Mouse (Mus musculus): ENCODE results near the gene Olfml3. TPM values are rescaled to one million over a fixed set of nuclear protein-coding genes. Genes with fewer than 3 reads are reported as not detected.

The Olfml3 gene
- 5.1 and 5.3 TPM in 2 replicates for polyA plus RNA-seq (2015; fragmentation: Nextera tagmentation; extraction: Ambion mirVana)

GRCm38 (mm10) chr3:103737778-103738571, at the start of gene Olfml3:
Gene Olfml3, minus strand, starts transcription at chr3:103738001.
- Histone ChIP-seq H3K9ac (replicated peaks) (peak within 1 kb of the TSS; percentile 20; the same call in 1 of the 2 replicates), H3K4me1 (peaks cover 55% of the 10 kb centered on the region), H3K27me3 (no peaks in the 10 kb centered on the region), H3K9me3 (no peaks in the 10 kb centered on the region), H3K4me2 (replicated peaks) (peak within 1 kb of the TSS; percentile 39), H3K27ac (replicated peaks) (peak within 1 kb of the TSS; percentile 83), H3K36me3 (peaks cover 8% of the 10 kb centered on the region), H3K4me3 (peak within 1 kb of the TSS; percentile 14)
- WGBS = under 1% methylated on average over 18 of the region's 18 CpGs
- peak; percentile 62 for ATAC-seq (replicated peaks)

GRCm38 (mm10) chr3:103787225-103787624, 49.4 kb upstream of the Olfml3 start:
- Histone ChIP-seq H3K9ac (replicated peaks) (no peak overlapping the region), H3K4me1 (peaks cover 30% of the 10 kb centered on the region), H3K36me3 (no peaks in the 10 kb centered on the region), H3K27ac (replicated peaks) (no peak overlapping the region), H3K27me3 (no peaks in the 10 kb centered on the region), H3K4me2 (replicated peaks) (no peak overlapping the region), H3K4me3 (no peak overlapping the region), H3K9me3 (no peaks in the 10 kb centered on the region)
- 61% methylated on average over 7 of the region's 7 CpGs for WGBS
- no peak for ATAC-seq (replicated peaks)

GRCm38 (mm10) chr3:103782844-103783609, 45.2 kb upstream of the Olfml3 start:
- peaks cover 9% of the 10 kb centered on the region for H3K4me1 ChIP-seq
- WGBS = 90% methylated on average over 4 of the region's 4 CpGs

GRCm38 (mm10) chr3:103780777-103781176, 43.0 kb upstream of the Olfml3 start:
- H3K9ac ChIP-seq (replicated peaks) = no peak overlapping the region
- 82% methylated on average over 5 of the region's 5 CpGs for WGBS
- no peak overlapping the region for H3K4me3 ChIP-seq
- no peaks in the 10 kb centered on the region for H3K9me3 ChIP-seq
- no peak overlapping the region for H3K27ac ChIP-seq (replicated peaks)
- H3K27me3 ChIP-seq = no peaks in the 10 kb centered on the region
- H3K36me3 ChIP-seq = peaks cover 12% of the 10 kb centered on the region
- ATAC-seq (replicated peaks) = no peak
- H3K4me1 ChIP-seq = 0 out of 2 replicates have a peak, but pooled peaks cover 5% of the 10 kb centered on the region
- H3K4me2 ChIP-seq (replicated peaks) = no peak overlapping the region

More at GRCm38 (mm10) chr3:103782844-103783609, 45.2 kb upstream of the Olfml3 start:
- Histone ChIP-seq H3K36me3 (no peaks in the 10 kb centered on the region), H3K4me2 (replicated peaks) (no peak overlapping the region), H3K9me3 (no peaks in the 10 kb centered on the region), H3K9ac (replicated peaks) (no peak overlapping the region), H3K4me3 (no peak overlapping the region), H3K27ac (replicated peaks) (no peak overlapping the region), H3K27me3 (no peaks in the 10 kb centered on the region)
- ATAC-seq (replicated peaks) = no peak

GRCm38 (mm10) chr3:103780271-103780670, 42.5 kb upstream of the Olfml3 start:
- no peak for ATAC-seq (replicated peaks)
- 86% methylated on average over 3 of the region's 3 CpGs for WGBS
- H3K4me3 ChIP-seq = no peak overlapping the region
- 0 out of 2 replicates have a peak, but pooled peaks cover 5% of the 10 kb centered on the region for H3K4me1 ChIP-seq
- H3K27me3 ChIP-seq = no peaks in the 10 kb centered on the region
- no peak overlapping the region for H3K9ac ChIP-seq (replicated peaks)
- no peak overlapping the region for H3K4me2 ChIP-seq (replicated peaks)
- H3K9me3 ChIP-seq = no peaks in the 10 kb centered on the region
- peaks cover 12% of the 10 kb centered on the region for H3K36me3 ChIP-seq
- H3K27ac ChIP-seq (replicated peaks) = no peak overlapping the region

- no peak for ATAC-seq (replicated peaks)
- Histone ChIP-seq H3K27ac (replicated peaks) (no peak overlapping the region), H3K4me2 (replicated peaks) (no peak overlapping the region), H3K9me3 (no peaks in the 10 kb centered on the region), H3K27me3 (no peaks in the 10 kb centered on the region), H3K36me3 (peaks cover 12% of the 10 kb centered on the region), H3K9ac (replicated peaks) (no peak overlapping the region), H3K4me1 (0 out of 2 replicates have a peak, but pooled peaks cover 5% of the 10 kb centered on the region), H3K4me3 (no peak overlapping the region)
- WGBS = 65% methylated on average over 7 of the region's 7 CpGs
Observed at GRCm38 (mm10) chr3:103779183-103779582, 41.4 kb upstream of the Olfml3 start.

- H3K4me1 ChIP-seq = 0 out of 2 replicates have a peak, but pooled peaks cover 5% of the 10 kb centered on the region
- peaks cover 12% of the 10 kb centered on the region for H3K36me3 ChIP-seq
- ATAC-seq (replicated peaks) = no peak
- no peak overlapping the region for H3K27ac ChIP-seq (replicated peaks)
- H3K9ac ChIP-seq (replicated peaks) = no peak overlapping the region
- no peak overlapping the region for H3K4me2 ChIP-seq (replicated peaks)
- WGBS = 89% methylated on average over 6 of the region's 6 CpGs
- H3K27me3 ChIP-seq = no peaks in the 10 kb centered on the region
- H3K9me3 ChIP-seq = no peaks in the 10 kb centered on the region
- H3K4me3 ChIP-seq = no peak overlapping the region
Observed at GRCm38 (mm10) chr3:103778660-103779059, 40.9 kb upstream of the Olfml3 start.

GRCm38 (mm10) chr3:103777940-103778339, 40.1 kb upstream of the Olfml3 start:
- no peak for ATAC-seq (replicated peaks)
- 85% methylated on average over 11 of the region's 11 CpGs for WGBS
- no peak overlapping the region for H3K9ac ChIP-seq (replicated peaks)
- H3K4me2 ChIP-seq (replicated peaks) = no peak overlapping the region
- no peak overlapping the region for H3K27ac ChIP-seq (replicated peaks)
- 0 out of 2 replicates have a peak, but pooled peaks cover 5% of the 10 kb centered on the region for H3K4me1 ChIP-seq
- H3K9me3 ChIP-seq = no peaks in the 10 kb centered on the region
- peaks cover 12% of the 10 kb centered on the region for H3K36me3 ChIP-seq
- H3K4me3 ChIP-seq = no peak overlapping the region
- no peaks in the 10 kb centered on the region for H3K27me3 ChIP-seq

- Histone ChIP-seq H3K36me3 (peaks cover 15% of the 10 kb centered on the region), H3K27ac (replicated peaks) (no peak overlapping the region), H3K9ac (replicated peaks) (no peak overlapping the region), H3K27me3 (no peaks in the 10 kb centered on the region), H3K4me1 (peaks cover 8% of the 10 kb centered on the region), H3K4me3 (no peak overlapping the region), H3K4me2 (replicated peaks) (no peak overlapping the region), H3K9me3 (no peaks in the 10 kb centered on the region)
- 0 out of 2 replicates have a peak, but pooled peaks have one; percentile 38 for ATAC-seq (replicated peaks)
- WGBS = 82% methylated on average over 15 of the region's 15 CpGs
Observed at GRCm38 (mm10) chr3:103774009-103774408, 36.2 kb upstream of the Olfml3 start.

GRCm38 (mm10) chr3:103773508-103773907, 35.7 kb upstream of the Olfml3 start:
- WGBS = 74% methylated on average over 3 of the region's 3 CpGs
- ATAC-seq (replicated peaks) = no peak
- no peak overlapping the region for H3K4me2 ChIP-seq (replicated peaks)

GRCm38 (mm10) chr3:103772846-103773245, 35.0 kb upstream of the Olfml3 start:
- Histone ChIP-seq H3K4me1 (peaks cover 8% of the 10 kb centered on the region), H3K27me3 (no peaks in the 10 kb centered on the region), H3K27ac (replicated peaks) (no peak overlapping the region), H3K9ac (replicated peaks) (no peak overlapping the region), H3K36me3 (peaks cover 15% of the 10 kb centered on the region), H3K4me2 (replicated peaks) (no peak overlapping the region), H3K4me3 (no peak overlapping the region), H3K9me3 (no peaks in the 10 kb centered on the region)
- WGBS = 77% methylated on average over 4 of the region's 4 CpGs
- no peak for ATAC-seq (replicated peaks)

More at GRCm38 (mm10) chr3:103773508-103773907, 35.7 kb upstream of the Olfml3 start:
- Histone ChIP-seq H3K36me3 (peaks cover 15% of the 10 kb centered on the region), H3K4me3 (no peak overlapping the region), H3K9me3 (no peaks in the 10 kb centered on the region), H3K9ac (replicated peaks) (no peak overlapping the region), H3K27me3 (no peaks in the 10 kb centered on the region), H3K4me1 (peaks cover 8% of the 10 kb centered on the region), H3K27ac (replicated peaks) (no peak overlapping the region)
